Comparison of ENCODE assay signal across 8 mouse cellular contexts in the genomic region with DNA sequence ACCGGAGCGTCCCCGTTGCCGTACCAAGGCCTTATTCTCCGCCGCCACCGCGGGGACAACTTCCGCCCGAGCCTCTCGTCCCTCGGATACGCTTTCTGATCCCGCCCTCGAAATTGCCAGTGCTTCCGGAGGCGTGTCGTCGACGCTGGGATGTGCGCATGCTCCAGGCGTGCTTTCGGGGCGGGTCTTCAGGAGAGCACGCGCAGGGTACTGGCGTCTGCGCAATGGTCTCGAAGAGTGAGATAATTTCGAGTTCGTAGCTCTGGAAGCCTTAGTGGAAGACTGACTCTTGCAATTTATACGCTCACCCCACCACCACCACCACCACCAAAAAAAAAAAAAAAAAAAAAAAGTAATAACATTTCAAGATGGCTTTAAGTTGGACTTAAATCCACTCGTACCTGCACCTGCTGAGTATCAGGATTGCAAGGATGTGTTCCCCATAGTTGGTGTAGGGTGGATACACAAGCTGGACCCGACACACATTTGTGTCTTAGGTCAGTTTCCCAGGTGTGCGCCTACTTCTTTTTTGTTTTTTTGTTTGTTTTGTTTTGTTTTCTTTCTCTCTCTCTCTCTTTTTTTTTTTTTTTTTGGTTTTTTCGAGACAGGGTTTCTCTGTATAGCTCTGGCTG. TPM values are rescaled to one million over a fixed set of nuclear protein-coding genes. Genes with fewer than 3 reads are reported as not detected.
DNase-seq lines count a peak whose midpoint lies in the region; ATAC-seq and TF ChIP-seq lines count a peak whose summit lies in the region.

A gene (minus strand): TSS at position 94 of the 632 bp plus-strand sequence.

- peak within 1 kb of the TSS; percentile 78 for H3K4me2 ChIP-seq in forebrain, postnatal 0 days (ENCODE audit: low read depth)
- peak within 1 kb of the TSS; percentile 80 for H3K4me2 ChIP-seq in lung, embryonic 15.5 days

- WGBS in forebrain, postnatal 0 days: 5% methylated on average over 36 of the region's 36 CpGs
- WGBS in lung, embryonic 15.5 days: 5% methylated on average over 36 of the region's 36 CpGs

- peak; percentile 93 for DNase-seq in G1E (ENCODE audit: low spot score)
- DNase-seq in cerebellum, adult 18-20 months: peak; percentile 94 to 95
- DNase-seq in forebrain, postnatal 0 days: peak; percentile 98
- DNase-seq in heart, postnatal 4 days: peak; percentile 97
- peak; percentile 94 to 95 for DNase-seq in layer of hippocampus, adult 8-10 months (ENCODE audit: low spot score in 2 of 2)
- peak; percentile 93 for DNase-seq in ovary, adult 18-20 months (ENCODE audit: low spot score)
- peak; percentile 98 for DNase-seq in thymus, postnatal 0 days (ENCODE audit: low spot score)

- no peak for TF ChIP-seq CTCF in G1E (IDR thresholded peaks at IDR 0.05; ENCODE audit: low read depth, low read length)
- no peak for TF ChIP-seq CTCF in forebrain, postnatal 0 days (IDR thresholded peaks at IDR 0.05; ENCODE audit: low read depth)

- no peaks in the 10 kb centered on the region for H3K9me3 ChIP-seq in G1E (replicated peaks)
- no peaks in the 10 kb centered on the region for H3K9me3 ChIP-seq in forebrain, postnatal 0 days (ENCODE audit: low read length)
- H3K9me3 ChIP-seq in lung, embryonic 15.5 days: no peaks in the 10 kb centered on the region

- H3K27ac ChIP-seq in forebrain, postnatal 0 days (ENCODE audit: low read depth, low read length): peak within 1 kb of the TSS; percentile 70
- H3K27ac ChIP-seq in lung, embryonic 15.5 days: peak within 1 kb of the TSS; percentile 36

- peaks cover 30% of the 10 kb centered on the region for H3K36me3 ChIP-seq in G1E (replicated peaks)
- peaks cover 8% of the 10 kb centered on the region; the same call in 1 of the 2 replicates for H3K36me3 ChIP-seq in forebrain, postnatal 0 days (ENCODE audit: insufficient read depth)
- peaks cover 8% of the 10 kb centered on the region; the same call in 1 of the 2 replicates for H3K36me3 ChIP-seq in lung, embryonic 15.5 days

- peak within 1 kb of the TSS; percentile 89 for H3K9ac ChIP-seq in forebrain, postnatal 0 days
- H3K9ac ChIP-seq in lung, embryonic 15.5 days: peak within 1 kb of the TSS; percentile 88

- peak within 1 kb of the TSS; percentile 97 for H3K4me3 ChIP-seq in G1E (ENCODE audit: low read depth, low read length)
- H3K4me3 ChIP-seq in forebrain, postnatal 0 days (ENCODE audit: low read depth, low read length): peak within 1 kb of the TSS; percentile 87
- H3K4me3 ChIP-seq in lung, embryonic 15.5 days: peak within 1 kb of the TSS; percentile 92

- H3K4me1 ChIP-seq in G1E (ENCODE audit: insufficient read depth, low read depth, low read length): peaks cover 34% of the 10 kb centered on the region
- H3K4me1 ChIP-seq in forebrain, postnatal 0 days (ENCODE audit: insufficient read depth): peaks cover 15% of the 10 kb centered on the region
- peaks cover 21% of the 10 kb centered on the region for H3K4me1 ChIP-seq in lung, embryonic 15.5 days

- H3K27me3 ChIP-seq in G1E (ENCODE audit: insufficient read depth, low read length): peaks cover 13% of the 10 kb centered on the region; the same call in 1 of the 2 replicates
- no peaks in the 10 kb centered on the region for H3K27me3 ChIP-seq in forebrain, postnatal 0 days (ENCODE audit: insufficient read depth, low read length)
- H3K27me3 ChIP-seq in lung, embryonic 15.5 days: peaks cover 4% of the 10 kb centered on the region

- ATAC-seq in G1E (ENCODE audit: extremely low read depth, insufficient number of reproducible peaks, low FRiP score, poor library complexity, severe bottlenecking): peak; percentile 91
- peak; percentile 99 for ATAC-seq in forebrain, postnatal 0 days
- ATAC-seq in lung, embryonic 15.5 days (ENCODE audit: borderline replicate concordance, extremely low read depth, low FRiP score, low TSS enrichment): peak; percentile 94

RNA-seq across cellular contexts. Expression of the gene that starts here (rescaled TPM):
- total RNA-seq in G1E (2014; fragmentation: Nextera tagmentation) (13.2 and 17.7 TPM in 2 replicates), G1E (2017) (19.9 and 22.6 TPM in 2 replicates)
- polyA plus RNA-seq in G1E (2012): 2.0 and 3.6 TPM in 2 replicates
- total RNA-seq in forebrain, postnatal 0 days (2014; rRNA removed): 32.2 and 46.5 TPM in 2 replicates
- 19.2 and 24.4 TPM in 2 replicates for polyA plus RNA-seq in forebrain, postnatal 0 days (2015; fragmentation: Nextera tagmentation; extraction: Ambion mirVana)
- 10 to 100 TPM; 19.8 to 22.2 TPM for total RNA-seq in heart, postnatal 4 days (2021)
- 10 to 100 TPM; 23.7 to 30.1 (median 25.5) TPM for total RNA-seq in layer of hippocampus, adult 8-10 months (2022)
- polyA plus RNA-seq in lung, embryonic 15.5 days (2015; fragmentation: Nextera tagmentation; extraction: Ambion mirVana): 16.7 and 19.1 TPM in 2 replicates
- polyA plus RNA-seq in thymus, postnatal 0 days (2015; fragmentation: Nextera tagmentation; extraction: Ambion mirVana): 16.7 and 17.5 TPM in 2 replicates

Comparison
In these comparisons a context has a peak if more than half of its experiments do, and no peak if none do; other contexts are left out.
1. Peak in every context shown above with its lines: DNase-seq, ATAC-seq, H3K4me3 ChIP-seq and H3K27ac ChIP-seq.